Mouse (Mus musculus) left cerebral cortex, postnatal 10 days (tissue): ENCODE results near the gene Gm20820. TPM values are rescaled to one million over a fixed set of nuclear protein-coding genes. Genes with fewer than 3 reads are reported as not detected.
"Not testable (repeated sequence)": the region's sequence is repeated elsewhere in the genome, so short reads cannot be mapped to it uniquely, and the experiment has no call there.

ENCODE experiments used
- DNase-seq, 2 experiments: peaks; one replicate each; pipeline ENCODE4 v3.0.0; 2021 to 2022; ENCODE audit warnings: low spot score in 2 of 2, mixed read lengths in 1 of 2; ENCODE audit errors: extremely low spot score in 1 of 2
- intact Hi-C: fragments of 180-260 bp; cut with DNase I; formaldehyde crosslinking; loops from one replicate; pipeline ENCODE4 v1.15.1; 2025
- total RNA-seq, 2 experiments: library from RNA; stranded (reverse); gene quantifications; 2 replicates each; pipeline ENCODE4 v1.2.3; 2021

The Gm20820 gene
- not detected for total RNA-seq

DNA sequence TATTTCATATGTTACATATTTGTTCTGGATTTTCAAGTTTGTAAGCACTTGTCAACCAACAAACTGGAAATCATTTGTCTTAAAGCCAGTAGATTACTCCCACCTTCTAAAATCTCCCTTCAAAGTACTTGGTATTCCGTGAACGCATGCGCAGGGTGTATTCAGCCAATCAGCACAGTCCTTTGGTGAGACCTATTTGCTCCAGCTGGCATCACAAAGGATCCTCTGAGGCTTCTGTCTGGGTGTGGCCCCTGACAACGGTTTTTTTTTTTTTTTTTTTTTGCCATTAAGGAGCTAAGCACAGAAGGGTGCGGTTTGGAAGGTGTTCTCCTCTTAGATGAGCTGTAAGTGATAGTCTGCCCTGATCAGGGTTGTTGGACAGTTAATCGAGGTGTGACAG, at the start of gene Gm20820:
Gene Gm20820, plus strand, starts transcription at position 301 of the 400 bp plus-strand sequence.
- DNase-seq, intact Hi-C loops: not testable (repeated sequence)
